Mouse (Mus musculus) liver, embryonic 13.5 days (tissue): ENCODE results near the gene Slc25a45. TPM values are rescaled to one million over a fixed set of nuclear protein-coding genes. Genes with fewer than 3 reads are reported as not detected.

Experiments
- ATAC-seq: fragments of 200-750 bp; cut with Nextera tagmentation; 2 replicates; pipeline ENCODE4 v1.8.0; 2017; ENCODE audit warnings: low read depth, mild to moderate bottlenecking, moderate number of reproducible peaks, moderate library complexity
- DNase-seq: peaks from one replicate; pipeline ENCODE4 v3.0.0; 2022
- H3K27ac ChIP-seq: fragments of 300-500 bp; sonication (generic); 2 replicates; pipeline ENCODE4 v1.5.1; 2015; ENCODE audit warnings: moderate library complexity, mild to moderate bottlenecking, inconsistent platforms
- H3K27me3 ChIP-seq: fragments of 300-500 bp; sonication (generic); 2 replicates; pipeline ENCODE4 v1.6.1; 2015; ENCODE audit warnings: mild to moderate bottlenecking, inconsistent platforms
- H3K36me3 ChIP-seq: fragments of 300-500 bp; sonication (generic); 2 replicates; pipeline ENCODE4 v1.6.1; 2015; ENCODE audit warnings: mild to moderate bottlenecking, inconsistent platforms
- H3K4me1 ChIP-seq: fragments of 300-500 bp; sonication (generic); replicated peaks from 2 replicates; pipeline ENCODE4 v1.6.1; 2015; ENCODE audit warnings: inconsistent platforms
- H3K4me2 ChIP-seq: fragments of 300-500 bp; sonication (generic); 2 replicates; pipeline ENCODE4 v1.6.1; 2015; ENCODE audit warnings: inconsistent platforms, mild to moderate bottlenecking, moderate library complexity
- H3K4me3 ChIP-seq: fragments of 300-500 bp; sonication (generic); replicated peaks from 2 replicates; pipeline ENCODE4 v1.5.1; 2015; ENCODE audit warnings: mild to moderate bottlenecking, inconsistent platforms
- H3K9ac ChIP-seq: fragments of 300-500 bp; sonication (generic); 2 replicates; pipeline ENCODE4 v1.6.1; 2015; ENCODE audit warnings: mild to moderate bottlenecking, inconsistent platforms
- H3K9me3 ChIP-seq: fragments of 300-500 bp; sonication (generic); replicated peaks from 2 replicates; pipeline ENCODE4 v1.6.1; 2016; ENCODE audit warnings: inconsistent platforms
- WGBS: fragments of 180-500 bp; shearing (Covaris S2); methylation state at CpG from one replicate; pipeline ENCODE4 v1.1.7; 2015; ENCODE audit not compliant: insufficient replicate concordance; 5-methylcytosine and 5-hydroxymethylcytosine counted together
- polyA plus RNA-seq: library from polyadenylated mRNA; unstranded; fragments of >200 nt; fragmentation: Nextera tagmentation; extraction: Ambion mirVana; gene quantifications from 2 replicates; pipeline ENCODE4 v1.2.1, GENCODE M21; 2015

The Slc25a45 gene
- polyA plus RNA-seq, 1 experiment from 2014 or later = 5.7 TPM

DNA sequence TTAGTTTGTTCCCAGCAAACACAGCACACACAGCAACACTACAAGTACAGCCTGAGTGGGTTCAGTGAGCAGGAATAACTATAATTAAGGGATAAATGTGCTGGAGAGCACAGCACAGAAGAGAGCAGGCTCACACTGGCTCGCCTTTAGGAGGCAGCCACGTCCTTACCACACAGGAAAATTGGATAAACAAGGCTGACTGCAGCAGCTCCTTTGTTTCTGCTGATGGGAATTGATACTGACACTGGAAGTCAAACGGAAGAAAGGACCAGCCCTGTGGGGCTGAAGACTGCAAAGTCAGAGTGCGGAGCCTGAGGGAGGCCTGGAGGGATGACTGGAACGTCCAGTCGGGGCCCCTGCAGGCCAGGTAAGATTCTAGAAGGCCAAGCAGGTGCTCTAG lies 32.6 kb downstream of the Slc25a45 start:
- ATAC-seq = no peak
- no peaks in the 10 kb centered on the region for H3K27me3 ChIP-seq
- H3K4me3 ChIP-seq = peak overlapping the region; percentile 27; the same call in 1 of the 2 replicates
- H3K4me2 ChIP-seq = peak overlapping the region; percentile 89
- peak overlapping the region; percentile 49; the same call in 1 of the 2 replicates for H3K27ac ChIP-seq
- 66% methylated on average over 6 of the region's 6 CpGs for WGBS
- H3K9me3 ChIP-seq = no peaks in the 10 kb centered on the region
- no peak for DNase-seq
- H3K9ac ChIP-seq = peak overlapping the region; percentile 40; the same call in 1 of the 2 replicates
- peaks cover 54% of the 10 kb centered on the region for H3K4me1 ChIP-seq
- H3K36me3 ChIP-seq = peaks cover 35% of the 10 kb centered on the region

DNA sequence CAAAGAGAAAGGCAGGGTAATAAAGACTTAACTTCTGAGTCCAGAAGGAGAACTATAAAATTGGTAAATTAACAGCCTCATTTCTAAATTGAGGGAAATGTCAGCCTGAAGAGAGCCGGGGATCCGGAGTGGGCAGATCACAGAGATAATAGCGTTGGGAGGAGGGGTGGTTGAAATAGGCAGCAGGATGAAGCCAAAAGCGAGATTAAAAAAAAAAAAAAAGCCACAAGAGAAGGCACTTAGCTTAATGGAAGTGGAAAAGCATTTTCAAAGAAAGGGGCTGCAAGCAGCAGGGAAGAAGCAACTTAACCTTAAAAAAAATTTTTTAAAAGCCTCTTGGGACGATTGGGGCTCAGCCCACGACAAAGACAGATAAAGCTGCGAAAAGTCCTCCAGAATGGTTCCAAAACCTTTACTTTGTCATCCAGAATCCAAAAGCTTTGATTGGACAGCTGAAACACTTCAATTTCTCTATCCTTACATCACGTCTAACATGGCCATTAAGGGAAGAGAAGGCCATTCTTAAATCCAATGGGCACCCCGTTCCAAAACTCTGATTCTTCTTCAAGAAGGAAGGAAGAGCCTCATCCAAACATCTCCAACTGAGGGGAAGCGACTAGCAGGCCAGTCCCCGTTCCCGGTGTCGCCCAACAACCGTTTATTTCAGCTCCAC lies 34.0 kb downstream of the Slc25a45 start:
- peak overlapping the region; percentile 89 for H3K4me2 ChIP-seq
- ATAC-seq = no peak
- peak overlapping the region; percentile 92 for H3K27ac ChIP-seq
- peaks cover 59% of the 10 kb centered on the region for H3K4me1 ChIP-seq
- no peaks in the 10 kb centered on the region for H3K27me3 ChIP-seq
- peak overlapping the region; percentile 96 for H3K4me3 ChIP-seq
- under 1% methylated on average over 14 of the region's 14 CpGs for WGBS
- peaks cover 34% of the 10 kb centered on the region for H3K36me3 ChIP-seq
- peak overlapping the region; percentile 99 for H3K9ac ChIP-seq
- no peak for DNase-seq
- H3K9me3 ChIP-seq = no peaks in the 10 kb centered on the region

GRCm38 (mm10) chr19:5912103-5913006 lies 34.7 kb downstream of the Slc25a45 start:
- H3K36me3 ChIP-seq = peaks cover 33% of the 10 kb centered on the region
- no peaks in the 10 kb centered on the region for H3K27me3 ChIP-seq
- H3K27ac ChIP-seq = peak overlapping the region; percentile 92
- peak overlapping the region; percentile 96 for H3K4me3 ChIP-seq
- H3K4me1 ChIP-seq = peaks cover 59% of the 10 kb centered on the region
- DNase-seq = peak; percentile 99
- peak; percentile 96 for ATAC-seq
- peak overlapping the region; percentile 99 for H3K9ac ChIP-seq
- 1% methylated on average over 56 of the region's 59 CpGs for WGBS
- no peaks in the 10 kb centered on the region for H3K9me3 ChIP-seq
- H3K4me2 ChIP-seq = peak overlapping the region; percentile 89

DNA sequence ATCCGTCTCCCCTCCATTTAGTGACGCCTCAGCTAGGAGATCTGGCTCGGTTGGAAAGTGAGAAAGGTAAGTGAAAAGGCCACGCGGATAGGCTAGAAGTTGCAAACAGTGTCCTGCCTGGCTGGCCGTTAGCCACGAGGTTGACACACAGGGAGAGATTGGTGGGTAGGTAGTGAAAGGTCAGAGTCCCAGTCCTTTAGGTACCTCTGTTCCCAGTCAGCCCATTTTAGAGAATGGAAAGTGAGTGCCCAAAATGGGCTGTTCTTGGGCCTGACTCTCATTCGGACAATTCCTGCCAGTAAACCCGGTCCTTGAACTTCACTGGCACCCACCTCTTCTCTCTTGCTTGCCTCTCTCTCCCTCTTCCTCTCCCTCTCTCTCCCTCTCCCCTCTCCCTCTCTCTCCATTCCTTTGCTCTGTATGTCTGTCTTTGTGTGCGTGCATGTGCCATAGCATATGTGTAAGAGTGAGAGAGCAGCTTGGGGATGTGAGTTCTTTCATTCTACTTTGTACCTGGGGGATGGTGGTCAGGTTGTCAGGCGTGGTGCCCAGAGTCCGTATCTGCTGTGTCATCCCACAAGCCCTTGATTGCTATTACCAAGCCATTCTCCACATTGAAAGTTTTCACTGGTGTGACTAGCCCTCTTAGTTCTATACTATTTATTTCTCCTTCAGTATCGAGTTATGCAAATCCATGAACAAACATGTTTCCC lies 35.6 kb downstream of the Slc25a45 start, which contains the start of gene Dpf2:
Gene Dpf2, minus strand, starts transcription at position 4 of the 713 bp plus-strand sequence.
- H3K4me1 ChIP-seq = peaks cover 57% of the 10 kb centered on the region
- H3K36me3 ChIP-seq = peaks cover 36% of the 10 kb centered on the region
- no peaks in the 10 kb centered on the region for H3K27me3 ChIP-seq
- no peaks in the 10 kb centered on the region for H3K9me3 ChIP-seq
- peak within 1 kb of the TSS; percentile 92 for H3K27ac ChIP-seq
- peak within 1 kb of the TSS; percentile 99 for H3K9ac ChIP-seq
- ATAC-seq = peak; percentile 54
- WGBS = 5% methylated on average over 13 of the region's 13 CpGs
- peak; percentile 42 for DNase-seq
- H3K4me3 ChIP-seq = peak within 1 kb of the TSS; percentile 96
- H3K4me2 ChIP-seq = peak within 1 kb of the TSS; percentile 89

GRCm38 (mm10) chr19:5921715-5922114 lies 44.1 kb downstream of the Slc25a45 start:
- 16% methylated on average over 9 of the region's 9 CpGs for WGBS
- H3K4me2 ChIP-seq = peak overlapping the region; percentile 92
- H3K27me3 ChIP-seq = peaks cover 15% of the 10 kb centered on the region
- peaks cover 50% of the 10 kb centered on the region for H3K4me1 ChIP-seq
- ATAC-seq (peak; percentile 15), DNase-seq (peak; percentile 55)
- H3K36me3 ChIP-seq = peaks cover 19% of the 10 kb centered on the region
- peak overlapping the region; percentile 91 for H3K27ac ChIP-seq
- H3K9me3 ChIP-seq = no peaks in the 10 kb centered on the region
- H3K9ac ChIP-seq = peak overlapping the region; percentile 56
- H3K4me3 ChIP-seq = peak overlapping the region; percentile 38

- peak; percentile 80 for ATAC-seq
Observed at GRCm38 (mm10) chr19:5922119-5922942, 44.7 kb downstream of the Slc25a45 start.

GRCm38 (mm10) chr19:5922963-5923362 lies 45.4 kb downstream of the Slc25a45 start:
- Histone ChIP-seq H3K36me3 (peaks cover 7% of the 10 kb centered on the region), H3K4me2 (peak overlapping the region; percentile 92), H3K27ac (peak overlapping the region; percentile 91), H3K4me3 (peak overlapping the region; percentile 38), H3K27me3 (peaks cover 19% of the 10 kb centered on the region), H3K9me3 (no peaks in the 10 kb centered on the region), H3K4me1 (peaks cover 50% of the 10 kb centered on the region), H3K9ac (peak overlapping the region; percentile 56)
- ATAC-seq (no peak), DNase-seq (no peak)
- 72% methylated on average over 3 of the region's 3 CpGs for WGBS

More at GRCm38 (mm10) chr19:5922119-5922942, 44.7 kb downstream of the Slc25a45 start:
- H3K4me1 ChIP-seq = peaks cover 50% of the 10 kb centered on the region
- DNase-seq = peak; percentile 70
- H3K4me2 ChIP-seq = peak overlapping the region; percentile 92
- H3K9ac ChIP-seq = peak overlapping the region; percentile 56
- 21% methylated on average over 15 of the region's 15 CpGs for WGBS
- peaks cover 17% of the 10 kb centered on the region for H3K27me3 ChIP-seq
- peaks cover 13% of the 10 kb centered on the region for H3K36me3 ChIP-seq
- H3K9me3 ChIP-seq = no peaks in the 10 kb centered on the region
- H3K4me3 ChIP-seq = peak overlapping the region; percentile 38
- H3K27ac ChIP-seq = peak overlapping the region; percentile 91

DNA sequence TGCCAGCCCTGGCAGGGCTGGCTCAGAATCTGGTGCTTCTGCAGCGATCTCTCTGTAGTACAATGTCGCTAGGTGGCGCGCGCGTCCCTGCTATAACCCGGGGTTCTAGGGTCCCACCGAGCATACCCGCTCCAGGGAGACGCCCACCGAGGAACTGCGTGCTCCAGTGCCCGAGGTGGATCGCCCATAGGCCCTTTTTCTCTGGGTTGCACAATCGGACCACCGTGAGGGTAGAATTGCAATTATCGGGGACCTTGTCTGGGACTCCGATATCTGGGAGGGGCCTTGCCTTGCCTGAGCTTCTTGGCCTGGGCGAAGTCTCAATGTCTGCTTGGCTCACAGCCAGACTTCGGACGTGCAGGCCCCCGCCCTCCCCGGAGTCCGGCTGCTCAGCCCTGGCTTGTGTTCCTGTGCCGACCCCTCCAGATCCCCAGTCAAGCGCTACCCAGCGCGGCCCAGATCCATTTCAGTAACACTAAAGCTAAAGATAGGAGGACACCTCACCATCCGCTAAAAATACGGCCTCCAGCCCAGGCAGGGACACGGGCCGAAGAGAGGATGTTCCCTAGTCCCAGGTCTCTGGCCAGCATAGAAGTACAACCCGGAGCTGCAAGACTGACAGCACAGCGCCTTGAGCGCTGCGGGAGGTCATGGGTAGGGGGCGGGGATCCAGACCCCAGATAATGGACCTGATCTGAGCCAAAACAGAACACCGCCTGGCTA lies 46.5 kb downstream of the Slc25a45 start:
- Histone ChIP-seq H3K9me3 (no peaks in the 10 kb centered on the region), H3K27ac (peak overlapping the region; percentile 76), H3K36me3 (no peaks in the 10 kb centered on the region), H3K27me3 (peaks cover 19% of the 10 kb centered on the region), H3K9ac (peak overlapping the region; percentile 74), H3K4me3 (peak overlapping the region; percentile 63), H3K4me1 (peaks cover 59% of the 10 kb centered on the region), H3K4me2 (peak overlapping the region; percentile 92)
- ATAC-seq (peak; percentile 35), DNase-seq (peak; percentile 83)
- under 1% methylated on average over 38 of the region's 38 CpGs for WGBS

DNA sequence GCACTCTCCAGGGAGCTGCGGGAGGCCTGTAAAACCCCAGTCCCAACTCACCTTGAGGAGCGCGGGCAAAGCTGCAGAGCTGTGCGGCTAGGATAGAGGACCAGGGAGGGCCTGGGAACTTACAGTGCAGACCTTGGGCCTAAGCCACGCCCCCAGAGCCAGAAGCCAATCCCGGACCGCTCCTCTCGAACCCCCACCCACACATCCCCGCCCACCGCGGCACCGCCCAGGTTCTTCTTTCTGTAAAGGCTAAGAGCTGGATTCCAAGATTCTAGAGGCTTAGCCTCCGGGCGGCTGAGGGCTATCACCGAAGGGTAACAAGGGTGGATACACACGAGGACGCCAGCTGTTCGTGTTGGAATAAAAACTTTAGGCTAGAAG lies 47.1 kb downstream of the Slc25a45 start, which contains the start of gene Cdc42ep2:
Gene Cdc42ep2, minus strand, starts transcription at position 104 of the 381 bp plus-strand sequence.
- WGBS = under 1% methylated on average over 18 of the region's 18 CpGs
- DNase-seq (peak; percentile 96), ATAC-seq (peak; percentile 89)
- Histone ChIP-seq H3K27me3 (peaks cover 19% of the 10 kb centered on the region), H3K4me3 (peak within 1 kb of the TSS; percentile 63), H3K9ac (peak within 1 kb of the TSS; percentile 74), H3K27ac (peak within 1 kb of the TSS; percentile 76), H3K9me3 (no peaks in the 10 kb centered on the region), H3K4me1 (peaks cover 64% of the 10 kb centered on the region), H3K36me3 (no peaks in the 10 kb centered on the region), H3K4me2 (peak within 1 kb of the TSS; percentile 92)
